Mouse (Mus musculus) adrenal gland, postnatal 4 days (tissue): ENCODE measurements around the gene Nf2. TPM values are rescaled to one million over a fixed set of nuclear protein-coding genes. Genes with fewer than 3 reads are reported as not detected.
"Not testable (repeated sequence)": the region's sequence is repeated elsewhere in the genome, so short reads cannot be mapped to it uniquely, and the experiment has no call there.

Source experiments
- DNase-seq, 2 experiments: peaks; one replicate each; pipeline ENCODE4 v3.0.0; 2021 to 2022; ENCODE audit warnings: low spot score in 2 of 2, mixed read lengths in 2 of 2
- total RNA-seq, 2 experiments: library from RNA; stranded (reverse); gene quantifications; 2 replicates each; pipeline ENCODE4 v1.2.3; 2021

Gene Nf2
- total RNA-seq, 2 experiments from 2014 or later: 85.2 to 90.4 TPM

DNA sequence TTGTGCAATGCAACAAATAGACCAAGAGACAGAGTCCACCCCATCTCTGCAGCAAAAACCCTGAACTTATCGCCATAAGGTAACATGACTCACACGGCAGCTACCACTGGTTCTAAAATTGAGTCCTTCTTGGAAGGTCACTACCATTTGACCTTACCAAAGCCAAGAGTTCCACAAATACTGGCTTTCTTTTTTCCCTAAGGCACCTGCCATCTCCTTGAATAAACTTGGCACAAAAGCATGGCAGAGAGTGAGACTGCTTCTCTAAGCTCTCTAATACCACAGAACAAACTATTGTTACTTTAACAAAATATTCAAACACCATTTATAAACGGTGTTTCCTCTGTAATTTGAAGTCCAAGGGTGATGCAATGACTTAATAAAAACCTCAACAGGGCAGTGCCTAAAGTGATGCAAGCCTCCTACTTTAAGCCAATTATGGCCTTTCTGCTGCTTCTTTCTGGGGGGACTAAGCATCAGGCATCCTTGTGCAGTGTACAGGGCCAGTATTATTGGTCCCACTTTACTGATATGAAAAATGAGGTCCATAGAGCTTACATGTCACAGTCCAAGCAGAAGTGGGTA, 8.3 kb downstream of the Nf2 start:
- DNase-seq: no peak

DNA sequence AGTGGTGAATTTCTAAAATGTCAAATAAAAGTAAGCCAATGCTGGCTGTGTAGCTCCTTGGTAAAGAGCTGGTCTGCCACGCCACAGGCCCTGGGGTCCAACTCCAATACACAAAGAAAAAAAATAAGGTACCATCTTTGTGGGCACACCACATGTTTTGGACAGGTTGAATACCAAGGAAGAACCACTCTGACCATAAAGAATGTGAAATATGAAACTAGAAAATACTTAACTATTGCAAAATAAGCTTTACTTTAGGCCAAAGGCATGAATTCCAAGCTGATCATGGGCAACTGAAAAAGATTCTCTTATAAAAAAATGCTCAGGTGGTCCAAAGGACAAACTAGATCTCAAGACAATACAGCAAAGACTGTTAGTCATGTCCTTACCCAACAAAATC, 11.1 kb downstream of the Nf2 start:
- DNase-seq: no peak

DNA sequence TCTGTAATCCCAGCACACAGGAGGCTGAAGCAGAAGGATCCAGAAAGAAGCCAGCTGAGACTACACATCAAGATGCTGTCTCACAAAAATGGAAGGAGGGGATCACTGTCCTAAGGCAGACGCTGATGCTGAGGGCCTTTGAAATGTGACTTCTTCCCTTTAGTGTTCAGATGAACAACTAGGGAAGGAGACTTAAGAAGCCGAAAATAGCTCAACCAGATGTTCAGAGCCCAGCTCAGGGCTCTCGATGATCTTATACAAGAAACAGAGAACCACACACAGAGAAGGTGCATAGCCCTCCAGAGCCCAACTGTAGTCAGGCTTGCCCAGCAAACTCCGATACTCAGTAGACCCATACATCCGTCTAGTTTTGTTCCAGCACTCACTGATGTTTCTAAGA, 12.0 kb downstream of the Nf2 start:
- no peak for DNase-seq

DNA sequence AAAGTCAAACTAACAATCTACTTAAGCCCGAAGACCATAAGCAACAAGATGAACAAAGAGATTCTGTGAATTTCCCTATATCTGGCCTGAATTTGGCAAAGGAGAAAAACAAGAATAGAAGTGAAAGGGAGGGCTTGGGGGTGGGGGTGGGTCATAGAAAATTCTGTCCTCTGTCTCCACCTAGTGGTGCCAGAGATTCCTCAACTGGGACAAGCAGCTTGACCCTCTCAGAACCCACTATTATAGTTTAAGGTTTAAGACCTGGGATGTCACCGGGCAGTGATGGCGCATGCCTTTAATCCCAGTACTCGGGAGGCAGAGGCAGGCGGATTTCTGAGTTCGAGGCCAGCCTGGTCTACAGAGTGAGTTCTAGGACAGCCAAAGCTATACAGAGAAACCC, 12.6 kb downstream of the Nf2 start:
- no peak for DNase-seq

DNA sequence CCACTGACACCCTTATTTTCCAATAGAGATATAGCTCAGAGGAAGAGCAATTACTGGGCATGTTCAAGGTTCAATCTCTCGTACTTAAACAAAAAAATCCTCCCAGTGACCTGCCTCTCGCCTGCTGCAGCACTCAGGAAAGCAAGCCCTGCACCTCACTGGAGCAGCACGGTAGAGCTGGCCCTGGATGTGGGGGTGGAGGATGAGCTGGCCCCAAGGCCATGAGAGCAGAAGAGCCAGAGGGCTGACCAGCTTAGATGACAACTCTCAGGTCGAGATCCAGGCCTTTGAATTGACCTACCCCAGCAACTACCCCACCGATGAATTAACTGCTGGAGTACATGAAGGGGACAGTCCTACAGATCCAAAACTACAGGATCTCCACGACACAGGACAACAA, 13.9 kb downstream of the Nf2 start:
- peak in 1 of 2 experiments; percentile 16 for DNase-seq

DNA sequence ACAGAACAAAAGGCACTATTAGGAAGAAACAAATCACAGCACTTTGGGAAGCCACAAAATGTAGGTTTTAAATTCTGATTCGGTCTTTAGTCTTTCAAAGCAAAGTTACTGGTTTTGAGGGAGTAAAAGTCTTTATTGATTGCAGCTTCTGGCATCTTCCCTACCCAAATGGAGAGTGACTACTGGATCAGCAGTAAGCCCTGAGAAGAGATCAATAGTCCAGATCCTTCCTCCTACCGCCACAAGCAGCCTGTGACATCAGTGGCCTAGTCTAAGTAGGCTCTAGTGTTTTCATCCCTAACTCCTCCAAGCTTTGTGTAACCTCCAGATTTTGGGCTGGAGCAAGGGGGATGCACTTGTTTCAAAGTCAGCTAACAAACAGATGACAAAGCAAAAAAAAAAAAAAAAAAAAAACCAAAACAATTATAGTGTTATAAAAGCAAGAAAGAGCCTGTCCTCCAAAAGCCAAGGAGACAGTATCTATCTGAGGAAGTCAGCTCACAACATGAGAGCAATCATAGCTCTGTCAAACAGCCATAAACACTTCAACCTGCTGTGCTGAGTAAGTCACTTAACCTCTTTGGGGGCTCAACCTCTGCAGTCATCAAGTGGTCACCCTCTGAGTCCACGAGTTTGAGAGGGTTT, 15.9 kb downstream of the Nf2 start:
- no peak for DNase-seq

DNA sequence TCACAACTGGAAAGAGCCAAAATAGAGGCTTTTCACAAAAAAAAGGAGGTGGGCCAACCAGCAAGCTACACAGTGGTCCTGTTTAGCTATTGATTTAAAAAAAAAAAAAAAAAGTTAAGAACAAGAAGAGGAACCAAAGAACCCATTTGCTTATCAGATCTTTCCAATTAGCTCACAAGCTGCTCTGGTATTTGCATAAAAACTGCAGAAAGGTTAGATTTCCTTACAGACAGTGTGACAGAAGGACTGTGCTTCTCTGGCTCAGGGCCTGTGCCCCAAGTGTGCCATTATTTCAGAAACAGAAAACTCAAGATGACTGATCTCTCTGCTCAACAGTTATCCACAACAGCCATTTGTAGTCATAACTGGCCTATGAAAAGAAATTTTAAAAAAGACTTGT, 18.3 kb downstream of the Nf2 start:
- DNase-seq: no peak

DNA sequence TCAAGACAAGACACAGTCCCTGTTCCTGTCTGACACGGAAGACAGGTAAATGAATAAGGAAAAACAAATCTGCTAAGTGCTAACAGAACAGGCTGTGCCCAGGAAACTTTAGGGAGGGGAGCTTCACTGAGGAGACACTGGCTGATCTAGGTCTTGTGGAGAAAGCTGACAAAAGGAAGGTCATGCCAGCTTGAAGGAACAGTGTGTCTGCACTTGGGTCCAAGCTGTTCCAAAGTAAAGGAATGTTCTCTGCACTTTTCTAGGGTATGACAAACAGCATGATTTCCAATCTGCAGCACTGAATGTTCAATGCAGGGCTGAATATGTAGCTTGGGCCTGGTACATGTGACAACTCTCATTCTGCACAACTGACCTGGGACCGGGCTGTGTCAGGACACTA, 21.4 kb downstream of the Nf2 start:
- no peak for DNase-seq

DNA sequence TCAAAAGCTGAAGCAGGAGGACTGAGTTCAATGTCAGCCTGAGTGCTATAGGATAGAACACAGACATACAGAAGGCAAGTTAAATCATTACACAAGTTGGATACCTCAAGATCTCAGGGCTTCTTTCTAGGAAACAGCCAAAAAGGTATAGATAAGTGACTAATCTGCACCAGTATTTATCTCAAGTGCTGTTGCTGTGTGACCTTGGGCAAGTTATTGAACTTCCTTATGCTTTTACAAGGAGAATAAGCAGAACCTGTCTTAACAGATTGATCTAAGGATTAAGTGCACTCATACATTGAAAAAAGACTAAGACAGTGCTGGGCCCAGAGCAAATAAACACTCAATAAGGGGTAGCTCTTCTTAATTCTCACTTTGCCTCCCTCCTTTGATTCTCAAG, 22.0 kb downstream of the Nf2 start:
- no peak for DNase-seq

DNA sequence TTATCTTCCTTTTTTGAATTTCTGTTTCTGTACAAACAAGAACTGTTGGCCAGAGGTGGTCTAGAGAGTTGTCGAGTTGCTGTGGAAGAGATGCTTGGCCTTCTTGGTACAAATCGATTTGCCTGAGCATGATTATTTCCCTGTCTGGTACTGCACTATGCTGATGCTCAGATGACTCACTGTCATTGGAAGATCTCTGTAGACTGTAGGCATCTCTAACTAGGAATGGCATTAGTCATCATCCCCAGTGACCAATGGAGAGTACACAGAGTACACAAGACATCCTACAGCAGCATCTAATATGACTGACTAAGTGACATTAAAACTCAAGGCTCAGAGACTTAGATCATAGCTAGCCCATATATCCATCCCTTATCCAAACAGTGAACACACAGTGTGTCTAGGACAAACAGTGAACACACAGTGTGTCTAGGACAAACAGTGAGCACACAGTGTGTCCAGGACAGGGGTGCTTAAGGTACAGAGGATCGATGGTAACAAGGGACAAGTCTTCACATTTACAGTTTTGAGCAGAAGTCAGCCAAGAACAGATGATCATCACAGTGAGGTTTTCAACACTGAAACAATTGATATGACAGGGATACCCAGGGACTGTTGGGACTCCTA, 23.1 kb downstream of the Nf2 start:
- DNase-seq: no peak

DNA sequence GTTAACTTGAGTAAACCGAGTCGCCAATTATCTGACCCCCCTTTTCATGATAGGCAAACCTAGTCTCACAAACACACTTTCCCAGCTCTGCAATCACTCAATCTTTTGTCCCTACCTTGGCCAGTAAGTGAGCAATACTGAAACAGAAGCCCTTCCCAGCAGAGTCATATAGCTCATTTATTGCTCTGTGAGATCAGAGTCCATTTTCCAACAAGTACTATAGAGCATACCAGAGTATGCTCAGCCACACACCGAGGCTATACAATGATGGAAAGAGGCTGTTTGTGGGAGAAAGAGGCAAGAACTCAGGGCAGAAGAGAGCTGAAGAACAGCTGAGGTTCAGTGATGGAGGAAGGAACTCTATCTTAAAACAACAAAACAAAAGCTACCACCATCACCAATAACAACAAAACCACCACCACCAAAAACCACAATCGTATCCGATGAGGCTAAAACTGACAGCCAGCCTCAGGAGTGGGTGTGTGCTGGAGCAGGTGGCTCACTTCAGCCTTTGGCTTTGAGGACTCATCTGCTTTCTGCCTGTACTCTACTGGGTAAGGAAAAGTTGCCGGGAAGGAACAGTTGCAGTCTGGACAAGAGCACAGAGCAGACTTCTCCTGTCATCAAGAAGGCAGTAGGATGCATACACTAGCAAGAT, 25.6 kb downstream of the Nf2 start:
- no peak for DNase-seq

DNA sequence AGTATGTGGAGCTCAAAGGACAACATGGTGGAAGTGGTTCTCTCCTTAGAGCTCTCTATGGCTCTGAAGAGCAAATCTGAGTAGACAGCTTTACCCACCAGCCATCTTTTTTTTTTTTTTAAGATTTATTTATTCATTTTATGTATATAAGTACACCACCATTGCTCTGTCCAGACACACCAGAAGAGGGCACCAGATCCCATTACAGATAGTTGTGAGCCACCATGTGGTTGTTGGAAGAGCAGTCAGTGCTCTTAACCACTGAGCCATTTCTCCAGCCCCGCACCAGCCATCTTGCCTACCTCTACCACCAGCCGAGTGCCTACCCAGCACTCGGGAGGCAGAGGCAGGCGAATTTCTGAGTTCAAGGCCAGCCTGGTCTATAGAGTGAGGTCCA, 26.9 kb downstream of the Nf2 start:
- DNase-seq: not testable (repeated sequence)

DNA sequence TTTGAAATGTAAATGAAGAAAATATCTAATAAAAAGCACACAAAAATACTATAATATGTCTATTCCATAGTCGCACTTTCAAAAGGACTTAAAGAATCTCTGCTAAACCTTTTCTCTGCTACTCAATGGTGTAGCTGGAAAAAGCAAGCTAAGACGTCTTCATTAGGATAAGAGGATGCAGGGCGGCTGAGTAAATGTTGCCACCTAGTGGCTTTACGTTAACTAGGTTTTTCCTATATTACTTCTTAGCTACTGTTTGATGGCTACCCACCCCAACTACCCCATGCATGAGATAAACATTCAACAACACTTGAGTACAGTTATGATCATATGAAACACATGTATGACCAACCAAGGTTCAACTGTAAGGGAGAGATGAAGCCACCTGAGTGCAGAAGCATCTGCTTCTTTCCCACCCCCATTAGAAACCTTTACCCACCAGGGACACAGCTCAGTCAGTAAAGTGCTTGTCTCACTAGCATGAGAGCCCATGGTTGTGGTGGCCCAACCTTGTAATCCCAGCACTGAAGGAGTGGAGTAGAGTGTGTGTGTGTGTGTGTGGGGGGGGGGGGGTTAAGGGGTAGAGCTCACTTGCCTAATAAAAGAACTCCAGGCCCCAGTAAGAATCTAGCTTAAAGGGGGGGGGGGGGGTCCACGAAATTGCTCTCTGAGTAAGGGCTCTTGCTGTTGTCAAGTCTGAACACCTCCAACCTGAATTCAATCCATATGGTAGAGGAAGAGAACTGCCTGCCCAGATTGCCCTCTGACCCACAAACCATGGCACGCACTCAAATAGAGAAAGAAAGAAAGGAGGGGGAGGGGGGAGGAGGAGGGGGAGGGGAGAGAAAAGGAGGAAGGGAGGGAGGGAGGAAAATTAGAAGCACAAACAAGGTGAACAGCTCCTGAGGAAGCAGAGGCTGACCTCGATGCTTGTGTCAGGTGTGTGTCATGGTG, 27.6 kb downstream of the Nf2 start:
- no peak for DNase-seq

DNA sequence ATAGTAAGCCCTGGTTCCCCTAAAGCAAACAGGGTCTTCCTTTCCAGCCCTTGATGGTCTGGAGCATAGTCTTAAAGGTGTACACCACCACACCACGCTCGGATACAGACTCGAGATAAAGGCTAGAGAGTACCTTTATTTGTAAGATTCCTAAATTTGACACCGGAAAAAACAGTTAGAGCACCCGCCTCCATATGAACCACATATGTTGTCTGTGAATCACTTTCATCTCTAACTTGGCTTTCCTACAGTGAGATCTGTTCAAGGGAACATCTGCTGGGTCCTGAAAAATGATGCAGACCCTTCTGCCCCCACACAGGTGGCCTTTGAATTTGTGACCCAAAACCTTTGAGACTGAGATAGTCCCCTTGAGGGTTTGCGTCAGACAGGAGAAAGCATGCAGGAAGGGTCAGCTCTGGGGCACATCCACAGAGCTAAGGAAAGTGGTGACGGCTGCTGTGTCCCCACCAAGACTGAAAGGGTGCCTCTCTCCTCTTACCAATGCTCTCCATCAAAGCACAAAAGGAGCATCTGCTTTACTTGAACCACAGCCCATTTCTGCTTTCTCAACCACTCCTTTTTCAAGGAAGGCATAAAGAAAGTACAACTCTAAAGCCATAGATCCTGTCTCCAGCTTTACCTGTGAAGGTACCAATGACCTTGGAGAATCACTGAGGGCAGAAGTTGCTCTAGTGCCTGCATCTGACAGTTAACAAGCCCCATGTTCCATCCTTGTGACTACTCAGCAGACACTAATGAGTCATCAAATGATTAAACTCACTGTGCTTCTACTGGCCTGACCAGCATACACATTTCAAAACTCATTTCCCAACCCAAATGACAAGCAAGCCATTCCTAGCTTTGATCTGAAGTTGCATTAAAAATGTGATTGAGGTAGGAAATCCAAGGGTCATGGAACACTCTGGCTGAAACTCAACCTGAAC, 34.6 kb downstream of the Nf2 start:
- DNase-seq: no peak

DNA sequence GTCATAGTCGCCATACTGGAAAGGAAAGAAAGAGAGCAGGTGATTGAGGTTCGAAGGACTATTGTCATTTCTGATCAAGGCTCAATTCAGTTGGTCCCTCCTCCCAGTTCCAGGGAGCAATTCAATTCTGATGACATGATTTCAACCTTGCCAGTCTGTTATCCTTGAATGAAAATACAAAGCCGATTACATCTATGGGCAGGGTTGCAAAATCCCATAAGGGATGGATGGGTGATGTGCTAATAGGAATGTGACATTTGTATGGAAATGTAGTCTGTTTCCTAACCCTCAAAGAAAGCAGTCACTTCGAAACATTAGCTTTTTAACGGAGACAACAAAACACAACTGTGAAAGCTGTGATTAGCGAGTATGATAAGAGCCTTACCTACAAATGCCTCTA, 41.0 kb downstream of the Nf2 start:
- DNase-seq: no peak

DNA sequence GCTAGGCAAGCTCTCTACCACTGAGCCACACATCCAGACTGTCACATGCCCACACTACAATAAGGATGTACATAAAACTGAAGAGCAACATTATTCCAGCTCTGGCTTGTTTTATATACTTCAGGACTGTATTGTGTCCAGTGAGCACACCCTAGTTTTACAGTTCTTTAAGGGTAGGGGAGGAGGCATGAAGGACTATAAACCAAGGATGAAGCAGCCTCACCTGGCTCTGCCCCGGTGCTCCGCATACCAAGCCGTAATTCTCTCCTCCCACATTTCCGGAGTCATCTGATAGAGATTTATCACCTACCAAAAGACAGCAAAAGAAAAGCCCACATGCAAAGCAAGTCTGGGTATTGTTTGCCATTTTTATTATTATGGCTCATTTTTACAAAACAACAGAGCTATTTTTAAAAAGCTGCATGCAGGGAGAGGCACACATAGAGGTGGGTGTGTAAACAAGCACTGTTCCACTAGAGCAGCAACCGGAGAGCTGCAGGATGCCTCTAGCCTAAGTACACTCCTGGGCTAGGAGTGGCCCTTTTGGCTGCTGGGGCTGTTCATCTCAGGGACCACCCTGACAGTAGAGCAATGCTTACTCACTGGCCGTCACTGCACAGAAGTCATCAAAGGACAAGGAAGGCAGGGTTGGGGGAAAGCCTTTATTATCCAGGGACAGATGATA, 43.2 kb downstream of the Nf2 start:
- DNase-seq: no peak

DNA sequence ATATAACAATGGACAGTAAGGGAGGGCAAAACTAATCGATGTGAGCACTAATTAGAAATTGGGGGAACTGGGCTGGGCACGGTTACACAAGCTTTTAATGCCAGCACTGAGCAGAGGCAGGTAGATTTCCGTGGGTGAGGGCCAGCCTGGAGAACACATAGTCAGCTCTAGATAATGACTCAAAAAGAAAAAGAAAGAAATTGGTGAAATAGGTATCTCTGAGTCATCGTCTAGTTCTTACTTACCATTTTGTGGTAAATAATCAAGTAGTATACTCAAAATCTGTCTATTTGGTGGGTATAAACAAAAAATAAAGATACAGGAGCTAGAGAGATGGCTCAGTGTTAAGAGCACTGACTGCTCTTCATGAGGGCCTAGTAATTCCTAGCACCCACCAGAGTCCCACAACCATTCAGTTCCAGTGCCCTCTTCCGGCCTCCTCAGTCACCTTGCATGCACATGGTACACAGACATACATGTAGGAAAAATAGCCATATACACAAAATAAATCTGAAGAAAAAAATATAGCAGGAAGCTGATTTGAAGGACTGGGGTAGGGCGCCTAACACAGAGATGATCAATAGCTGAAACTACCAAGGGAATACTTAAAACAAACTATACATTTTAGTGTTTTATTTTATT, 44.3 kb downstream of the Nf2 start:
- DNase-seq: no peak

DNA sequence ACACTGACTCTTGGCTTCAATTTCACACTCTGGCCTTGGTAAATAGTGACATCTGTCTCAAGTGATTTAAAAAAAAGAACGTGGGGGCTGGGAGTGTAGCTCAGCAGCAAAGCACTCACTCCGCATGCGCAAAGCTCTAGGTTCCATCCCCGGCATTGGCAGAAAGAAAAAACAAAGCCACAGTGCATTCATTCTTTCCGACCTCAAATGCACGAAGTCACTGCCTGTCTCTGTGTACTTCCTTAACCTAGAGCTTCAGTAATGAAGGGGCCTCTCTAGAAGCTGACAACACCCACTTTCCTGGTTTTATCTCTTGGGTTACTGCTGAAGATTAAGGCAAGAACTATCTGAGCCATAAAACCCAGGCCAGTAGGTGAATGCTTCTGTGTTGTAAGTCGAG, 45.4 kb downstream of the Nf2 start:
- DNase-seq: no peak

DNA sequence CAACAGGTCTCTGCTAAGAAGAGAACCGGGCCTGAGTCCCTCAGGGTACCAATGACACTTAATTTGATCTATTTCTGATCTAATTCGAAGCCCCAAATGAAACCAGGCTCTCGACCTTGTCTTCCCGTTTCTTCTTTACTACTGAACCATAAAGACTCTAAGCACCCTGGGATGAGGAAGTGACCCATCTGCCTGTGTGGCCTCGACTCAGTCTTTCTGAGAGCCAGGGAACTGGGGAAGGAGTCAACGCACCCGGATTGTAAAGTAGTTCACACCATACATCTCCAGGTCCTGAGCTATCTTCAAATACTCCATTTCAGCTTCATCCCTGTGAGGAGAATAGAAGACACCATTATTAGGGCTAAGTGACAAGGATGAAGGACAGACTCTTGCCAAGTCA, 45.9 kb downstream of the Nf2 start:
- DNase-seq: no peak
